Mouse (Mus musculus) thymus, postnatal 36 days (tissue): ENCODE measurements at regions not wholly inside any gene's neighbourhood (a gene's known extent, or its start where the extent isn't known, plus 50 kb on each side); places are given as distances from the start of the nearest gene placed in this dataset.
A peak's percentile ranks its signal among the peaks of the same experiment; 100 is the strongest.

Experiments used
- DNase-seq, 2 experiments: peaks; one replicate each; pipeline ENCODE4 v3.0.0; 2022; ENCODE audit warnings: mixed read lengths in 2 of 2

DNA sequence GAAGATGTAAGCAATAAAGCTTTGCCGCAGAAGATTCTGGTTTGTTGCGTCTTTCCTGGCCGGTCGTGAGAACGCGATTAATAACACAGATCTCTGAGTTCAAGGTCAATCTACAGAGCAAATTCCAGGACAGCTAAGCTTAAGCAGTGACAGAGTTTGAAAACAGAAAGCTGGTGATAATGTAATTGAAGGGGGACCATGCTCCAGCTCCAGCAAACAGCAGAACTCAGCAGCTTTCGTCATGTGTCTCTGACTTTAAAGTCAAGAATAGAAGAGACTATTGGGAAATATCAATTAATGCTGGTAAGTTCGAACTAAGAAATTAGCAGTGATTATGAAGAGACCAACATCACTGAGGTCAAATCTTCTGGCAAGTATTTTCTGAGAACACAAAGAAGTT, 251.2 kb downstream of the Btbd35f27 start:
- peak in 1 of 2 experiments; percentile 2 for DNase-seq
